Mouse (Mus musculus): ENCODE measurements around the gene Olfr1416. TPM values are rescaled to one million over a fixed set of nuclear protein-coding genes. Genes with fewer than 3 reads are reported as not detected.
"Not testable (repeated sequence)": the region's sequence is repeated elsewhere in the genome, so short reads cannot be mapped to it uniquely, and the experiment has no call there.

Gene Olfr1416
- total RNA-seq (2017): not detected in 2 replicates

- ATAC-seq (replicated peaks; ENCODE audit: low read depth, poor library complexity, severe bottlenecking): no peak
Measured at GRCm38 (mm10) chr1:92485013-92485412, at the start of gene Olfr1416. Olfr1416 (minus strand) TSS chr1:92485113.

DNA sequence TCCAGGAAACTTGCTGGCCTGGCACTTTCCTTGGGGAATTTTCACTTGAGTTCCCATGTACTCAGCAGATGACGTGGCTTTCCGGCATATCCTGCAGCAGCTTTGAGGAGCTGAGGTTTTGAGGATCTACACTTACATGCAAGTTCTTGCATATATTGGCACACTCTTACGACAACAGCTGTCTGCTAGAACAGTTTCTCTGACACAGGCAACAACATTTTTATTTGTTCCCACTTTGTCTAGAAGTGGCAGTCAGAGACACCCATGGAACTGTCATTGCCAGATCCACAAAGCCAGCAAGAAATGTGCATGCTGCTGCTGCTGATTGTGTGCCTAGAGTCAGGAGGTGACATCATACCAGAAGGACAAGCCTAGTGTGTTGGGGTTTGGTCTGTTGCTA is 38.9 kb upstream of the Olfr1416 start:
- no peak for ATAC-seq (replicated peaks; ENCODE audit: low read depth, poor library complexity, severe bottlenecking)

DNA sequence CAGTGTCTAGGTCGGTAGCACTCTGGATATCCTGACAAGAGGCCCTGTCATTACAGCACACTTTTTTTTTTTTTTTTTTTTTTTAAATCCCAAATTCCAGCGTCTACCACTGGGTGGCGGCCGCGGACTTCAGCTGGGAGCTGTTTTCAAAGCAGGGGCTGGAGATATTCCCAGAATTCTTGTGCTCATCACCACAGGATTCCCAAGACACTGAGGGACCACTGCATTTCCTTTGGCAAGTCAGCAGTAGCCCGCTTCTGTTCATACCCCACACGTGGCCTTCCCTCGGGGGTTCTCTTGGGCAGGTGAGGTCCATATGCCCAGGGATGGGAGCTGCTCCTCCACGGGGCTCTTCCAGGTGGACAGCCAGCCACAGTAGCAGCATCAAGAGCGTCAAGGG is 36.5 kb upstream of the Olfr1416 start:
- ATAC-seq (replicated peaks; ENCODE audit: low read depth, poor library complexity, severe bottlenecking): peak; percentile 42; the same call in 1 of the 2 replicates

- ATAC-seq (replicated peaks; ENCODE audit: low read depth, poor library complexity, severe bottlenecking): no peak
Measured at GRCm38 (mm10) chr1:92519046-92519445, 34.1 kb upstream of the Olfr1416 start.

GRCm38 (mm10) chr1:92518561-92518960 is 33.6 kb upstream of the Olfr1416 start, which contains the start of gene Olfr1414:
Olfr1414 (minus strand) TSS chr1:92518661.
- no peak for ATAC-seq (replicated peaks; ENCODE audit: low read depth, poor library complexity, severe bottlenecking)

GRCm38 (mm10) chr1:92515390-92515789 is 30.5 kb upstream of the Olfr1416 start:
- no peak for ATAC-seq (replicated peaks; ENCODE audit: low read depth, poor library complexity, severe bottlenecking)

DNA sequence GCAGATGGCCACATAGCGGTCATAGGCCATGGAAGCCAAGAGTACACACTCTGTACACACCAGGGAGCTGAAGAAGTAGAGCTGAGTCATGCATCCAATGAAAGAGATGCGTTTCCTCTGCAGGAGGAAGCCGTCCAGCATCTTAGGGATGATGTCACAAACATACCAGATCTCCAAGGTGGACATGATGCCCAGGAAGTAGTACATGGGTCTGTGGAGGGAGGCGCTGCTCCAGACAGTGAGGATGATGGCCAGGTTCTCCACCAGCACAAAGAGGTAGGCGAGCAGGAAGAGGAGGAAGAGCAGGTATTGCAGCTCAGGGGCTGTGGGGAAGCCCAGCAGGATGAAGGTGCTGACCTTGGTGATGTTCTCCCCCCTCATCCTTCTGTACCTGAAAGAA is 26.7 kb upstream of the Olfr1416 start:
- ATAC-seq (replicated peaks; ENCODE audit: low read depth, poor library complexity, severe bottlenecking): not testable (repeated sequence)

DNA sequence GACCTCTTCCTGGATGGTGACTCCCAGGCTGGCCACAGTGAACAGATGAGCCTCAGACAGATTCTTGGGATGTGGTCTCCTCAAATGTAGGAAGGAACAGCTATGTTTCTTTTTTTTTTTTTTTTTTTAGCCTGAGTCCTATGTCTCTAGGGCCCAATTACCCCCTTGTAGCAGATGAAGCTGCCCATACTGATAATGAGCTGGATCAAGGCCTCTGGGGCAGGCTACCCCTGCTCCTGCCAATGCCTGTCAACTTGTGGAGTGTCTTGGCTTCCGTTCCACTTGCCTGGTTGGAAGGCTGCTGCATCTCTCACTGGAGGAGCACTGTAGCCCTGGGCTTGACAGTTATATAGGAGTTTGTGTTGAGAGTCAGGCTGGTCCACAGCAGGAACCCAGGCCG is 11.1 kb upstream of the Olfr1416 start, which contains the start of gene Olfr1415:
Gene Olfr1415 (minus strand): TSS at position 101 of the 400 bp plus-strand sequence.
- no peak for ATAC-seq (replicated peaks; ENCODE audit: low read depth, poor library complexity, severe bottlenecking)

GRCm38 (mm10) chr1:92474066-92474578 is 10.8 kb downstream of the Olfr1416 start:
- peak; percentile 66 for ATAC-seq (replicated peaks; ENCODE audit: low read depth, poor library complexity, severe bottlenecking)

DNA sequence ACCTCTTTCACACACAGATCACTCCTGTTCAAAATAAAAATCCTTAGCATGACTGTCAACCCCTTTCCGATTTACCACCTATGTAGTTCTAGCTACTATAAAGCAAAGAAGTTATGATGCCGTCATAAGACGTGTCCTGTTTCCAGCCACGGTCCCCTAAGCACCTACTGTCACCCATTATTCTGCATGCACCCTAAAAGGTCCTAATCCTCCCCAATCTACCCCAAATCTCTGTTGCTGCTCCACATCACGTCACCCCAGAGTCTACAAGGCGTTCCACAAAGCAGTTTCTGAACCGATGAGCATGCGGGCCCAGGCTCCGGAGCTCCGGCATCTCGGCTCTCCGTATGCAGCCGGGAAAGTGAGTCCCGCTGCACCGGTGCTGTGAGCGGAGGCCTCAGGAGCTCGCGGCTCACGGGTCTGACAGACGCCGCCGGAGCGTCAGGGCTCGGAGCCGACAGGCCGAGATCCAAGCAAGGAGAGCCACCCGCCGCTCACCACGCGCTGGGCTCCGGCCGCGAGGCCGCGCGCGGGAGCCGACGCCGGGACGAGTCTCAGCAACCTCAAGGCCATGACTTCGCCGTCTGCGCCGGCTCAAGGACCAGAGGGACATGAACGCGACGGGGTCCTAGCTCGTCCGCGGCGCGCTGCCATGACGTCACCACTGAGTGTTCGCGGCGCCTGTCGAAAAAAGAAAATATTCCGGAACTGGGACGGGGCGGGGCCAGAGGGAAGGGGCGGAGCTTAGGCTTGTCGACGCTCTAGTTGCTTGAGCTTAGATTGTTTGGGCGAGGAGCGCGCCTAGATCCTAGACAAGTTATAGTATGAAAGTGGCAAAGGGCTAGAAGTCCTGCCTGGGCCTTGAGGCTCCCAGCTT is 11.5 kb downstream of the Olfr1416 start, which contains the start of gene Ndufa10:
Gene Ndufa10 (minus strand): TSS at position 696 of the 877 bp plus-strand sequence.
- ATAC-seq (replicated peaks; ENCODE audit: low read depth, poor library complexity, severe bottlenecking): peak; percentile 89

GRCm38 (mm10) chr1:92468891-92469290 is 16.0 kb downstream of the Olfr1416 start:
- ATAC-seq (replicated peaks; ENCODE audit: low read depth, poor library complexity, severe bottlenecking): no peak

DNA sequence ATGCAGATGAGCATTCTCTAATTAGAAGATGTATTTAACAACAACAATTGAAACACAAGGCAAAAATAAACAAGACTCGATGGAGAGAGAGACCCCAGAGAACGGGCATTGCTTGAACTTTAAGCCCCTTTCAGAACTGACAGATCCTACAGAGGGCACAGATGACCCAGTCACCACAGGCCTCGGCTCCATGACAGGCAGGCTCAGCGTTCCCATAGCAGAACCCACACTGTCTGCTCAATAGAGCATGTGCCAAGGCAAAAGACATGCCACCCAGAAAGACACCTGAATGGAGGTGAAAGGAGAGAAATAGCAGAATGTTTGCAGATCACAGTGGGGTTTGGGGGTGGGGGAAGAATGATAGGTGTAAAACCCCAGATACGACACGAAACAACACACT is 26.5 kb downstream of the Olfr1416 start:
- ATAC-seq (replicated peaks; ENCODE audit: low read depth, poor library complexity, severe bottlenecking): no peak

- ATAC-seq (replicated peaks; ENCODE audit: low read depth, poor library complexity, severe bottlenecking): no peak
Measured at GRCm38 (mm10) chr1:92457758-92458157, 27.2 kb downstream of the Olfr1416 start.

DNA sequence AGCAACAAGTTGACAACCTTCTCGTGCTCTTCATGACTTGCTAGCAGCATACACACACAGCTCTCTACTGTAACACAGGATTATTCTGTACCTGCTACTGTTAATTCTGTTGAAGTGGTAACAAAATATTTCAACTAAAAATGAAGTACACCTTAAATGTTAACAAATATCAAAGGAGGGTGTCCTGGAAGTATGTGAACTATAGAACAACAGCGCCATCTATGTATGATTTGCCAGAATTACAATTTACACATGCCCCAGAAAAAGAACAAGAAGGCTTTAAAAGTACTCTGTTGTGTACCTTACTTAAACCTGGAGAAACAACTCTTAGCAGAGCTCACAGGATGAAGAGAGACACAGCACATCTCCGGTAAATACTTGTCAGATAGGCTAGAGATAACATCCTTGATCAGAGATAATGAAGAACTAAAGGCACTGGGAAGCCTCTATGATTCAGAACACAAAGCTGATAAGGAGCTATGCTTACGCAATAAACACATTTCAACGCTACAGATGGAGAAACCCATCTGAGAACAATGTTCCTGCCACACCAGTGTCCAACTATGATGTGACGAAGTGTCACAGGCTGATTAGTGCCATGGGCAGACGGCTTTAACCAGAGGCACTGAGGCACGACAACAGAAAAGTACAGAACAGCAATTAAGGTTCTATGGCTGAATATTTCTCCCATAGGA is 31.0 kb downstream of the Olfr1416 start:
- ATAC-seq (replicated peaks; ENCODE audit: low read depth, poor library complexity, severe bottlenecking): peak; percentile 72; the same call in 1 of the 2 replicates

GRCm38 (mm10) chr1:92448293-92448692 is 36.6 kb downstream of the Olfr1416 start:
- no peak for ATAC-seq (replicated peaks; ENCODE audit: low read depth, poor library complexity, severe bottlenecking)

- ATAC-seq (replicated peaks; ENCODE audit: low read depth, poor library complexity, severe bottlenecking): peak; percentile 39
Measured at GRCm38 (mm10) chr1:92441453-92442063, 43.4 kb downstream of the Olfr1416 start.

DNA sequence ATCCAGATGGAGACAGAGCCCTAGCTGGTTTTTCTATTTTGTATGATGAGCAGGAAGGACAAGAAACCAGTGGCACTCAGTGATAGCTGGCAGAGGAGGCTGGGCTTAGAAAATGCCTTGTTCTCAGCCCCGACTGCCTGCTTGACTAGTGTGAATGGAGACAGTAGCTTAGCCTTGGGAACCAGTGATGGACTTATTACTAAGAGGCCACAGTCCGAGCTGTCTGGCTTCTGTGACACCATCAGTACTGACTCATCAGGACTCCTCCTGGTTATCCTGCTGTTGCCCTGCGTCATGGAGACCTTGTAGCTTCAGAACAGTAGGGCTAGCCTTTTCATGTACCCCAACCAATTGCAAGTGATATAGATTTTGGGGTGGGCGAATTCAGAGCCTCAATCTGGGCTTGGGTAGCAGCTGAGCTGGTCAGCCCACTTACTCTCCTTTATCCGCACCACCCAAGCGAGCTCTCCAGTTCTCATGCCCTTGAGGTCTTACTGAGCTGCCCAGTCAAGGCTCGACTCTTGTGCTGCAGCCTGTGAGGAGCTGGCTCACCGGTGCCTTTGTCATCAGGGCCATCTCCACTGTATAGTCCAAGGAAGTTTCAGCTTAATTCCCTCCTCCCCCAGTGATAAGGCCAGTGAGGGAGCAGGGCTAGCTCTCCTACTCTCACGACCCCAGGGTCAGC is 44.7 kb downstream of the Olfr1416 start:
- no peak for ATAC-seq (replicated peaks; ENCODE audit: low read depth, poor library complexity, severe bottlenecking)

DNA sequence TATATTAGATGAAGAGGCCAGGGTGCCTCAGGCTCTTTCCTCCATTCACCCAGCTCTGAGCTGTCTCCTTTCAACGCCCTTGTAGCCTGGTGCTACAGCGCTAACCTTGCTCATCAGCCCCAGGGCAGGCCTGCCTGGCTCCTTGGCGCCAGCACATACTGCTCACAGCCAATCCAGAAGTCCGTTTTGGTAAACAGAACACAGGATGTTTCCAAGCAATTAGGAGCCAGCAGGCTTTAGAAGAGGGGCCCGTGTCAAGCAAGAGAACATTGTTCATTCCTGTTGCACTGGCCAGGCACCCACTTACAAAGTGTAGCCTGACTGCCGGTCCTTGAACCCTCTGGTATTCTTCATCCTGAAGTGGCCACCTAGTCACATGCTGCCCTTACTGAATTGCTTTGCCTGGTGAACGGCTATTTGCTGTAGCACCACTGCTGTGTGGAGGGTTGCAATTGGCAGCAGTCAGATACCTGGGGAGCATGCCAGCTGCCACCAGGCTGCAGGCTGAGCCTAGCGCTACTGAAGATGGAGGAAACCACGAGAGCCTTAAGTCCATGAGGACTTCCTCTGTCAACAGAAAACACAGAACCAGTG is 47.1 kb downstream of the Olfr1416 start:
- peak; percentile 66 for ATAC-seq (replicated peaks; ENCODE audit: low read depth, poor library complexity, severe bottlenecking)

GRCm38 (mm10) chr1:92436831-92437321 is 48.0 kb downstream of the Olfr1416 start:
- no peak for ATAC-seq (replicated peaks; ENCODE audit: low read depth, poor library complexity, severe bottlenecking)
